Mouse (Mus musculus): ENCODE measurements at regions not wholly inside any gene's neighbourhood (a gene's known extent, or its start where the extent isn't known, plus 50 kb on each side); places are given as distances from the start of the nearest gene placed in this dataset.
A peak's percentile ranks its signal among the peaks of the same experiment; 100 is the strongest.

GRCm38 (mm10) chr11:31808216-31808838 is 63.7 kb upstream of the Cpeb4 start:
- 0 out of 2 replicates have a peak, but pooled peaks have one; percentile 3 for TF ChIP-seq EP300 (IDR thresholded peaks at IDR 0.05)
- no peak for TF ChIP-seq CTCF (IDR thresholded peaks at IDR 0.05)

Measured in lung, postnatal 0 days (tissue).